Mouse (Mus musculus): ENCODE results near the gene Tial1. TPM values are rescaled to one million over a fixed set of nuclear protein-coding genes. Genes with fewer than 3 reads are reported as not detected.

Gene Tial1
- total and polyA plus RNA-seq, 3 experiments, result 42.7 to 126 TPM; not detected in 1

GRCm38 (mm10) chr7:128403988-128404387 lies 57.5 kb downstream of the Tial1 start:
- no peak overlapping the region for H3K9ac ChIP-seq (ENCODE audit: control insufficient read depth, low read depth, low read length, poor library complexity, severe bottlenecking)
- H3K4me1 ChIP-seq (ENCODE audit: control insufficient read depth in 1 of 2, insufficient read depth in 2 of 2, low read length in 2 of 2), result peaks cover 9 to 26% of the 10 kb centered on the region in 2 experiments
- no peaks in the 10 kb centered on the region for H3K9me3 ChIP-seq (replicated peaks; ENCODE audit: insufficient read depth, low read length)
- no peak for DNase-seq (ENCODE audit: low read depth, low spot score)
- H3K79me2 ChIP-seq (ENCODE audit: control insufficient read depth, insufficient read depth, low read length, poor library complexity), result no peaks in the 10 kb centered on the region
- no peak for TF ChIP-seq UBTF (IDR thresholded peaks at IDR 0.05; ENCODE audit: borderline replicate concordance, insufficient read depth, low read depth, low read length)
- TF ChIP-seq TAL1 (IDR thresholded peaks at IDR 0.05; ENCODE audit: low read length), result no peak
- no peak for TF ChIP-seq TCF12 (IDR thresholded peaks at IDR 0.05; ENCODE audit: low read depth, low read length)
- TF ChIP-seq USF1 (IDR thresholded peaks at IDR 0.05; ENCODE audit: low read depth, low read length), result no peak
- TF ChIP-seq POLR2AphosphoS5 (IDR thresholded peaks at IDR 0.05; ENCODE audit: borderline replicate concordance, low read depth, low read length), result no peak
- peaks cover 0 to 27% of the 10 kb centered on the region in 2 experiments; a peak in 3 of 4 replicates for H3K36me3 ChIP-seq (ENCODE audit: control insufficient read depth in 1 of 2, insufficient read depth in 2 of 2, low read length in 2 of 2)
- no peak overlapping the region for H3K4me3 ChIP-seq (ENCODE audit: control insufficient read depth in 1 of 2, insufficient read depth in 1 of 2, low read depth in 2 of 2, low read length in 2 of 2)
- no peaks in the 10 kb centered on the region for H3K27me3 ChIP-seq (ENCODE audit: control insufficient read depth in 1 of 2, insufficient read depth in 2 of 2, low read length in 2 of 2)
- H3K27ac ChIP-seq (ENCODE audit: control insufficient read depth, low read depth, low read length), result no peak overlapping the region

- no peaks in the 10 kb centered on the region for H3K79me2 ChIP-seq (ENCODE audit: control insufficient read depth, insufficient read depth, low read length, poor library complexity)
- no peaks in the 10 kb centered on the region for H3K27me3 ChIP-seq (ENCODE audit: control insufficient read depth in 1 of 2, insufficient read depth in 2 of 2, low read length in 2 of 2)
- peaks cover 0 to 28% of the 10 kb centered on the region in 2 experiments; a peak in 3 of 4 replicates for H3K36me3 ChIP-seq (ENCODE audit: control insufficient read depth in 1 of 2, insufficient read depth in 2 of 2, low read length in 2 of 2)
- H3K4me1 ChIP-seq (ENCODE audit: control insufficient read depth in 1 of 2, insufficient read depth in 2 of 2, low read length in 2 of 2), result peaks cover 10 to 29% of the 10 kb centered on the region in 2 experiments
- H3K4me3 ChIP-seq (ENCODE audit: control insufficient read depth in 1 of 2, insufficient read depth in 1 of 2, low read depth in 2 of 2, low read length in 2 of 2), result no peak overlapping the region
- DNase-seq (ENCODE audit: low read depth, low spot score), result no peak
- TF ChIP-seq ELF1 (IDR thresholded peaks at IDR 0.05; ENCODE audit: low read depth, low read length) (no peak), KAT2A (conservative IDR thresholded peaks at IDR 0.05; ENCODE audit: low read depth, low read length) (no peak), NELFE (IDR thresholded peaks at IDR 0.05; ENCODE audit: low read depth, low read length) (no peak), GABPA (IDR thresholded peaks at IDR 0.05; ENCODE audit: low read depth, low read length) (no peak), GATA1 (IDR thresholded peaks at IDR 0.05; ENCODE audit: low read depth, low read length) (no peak), POLR2A (IDR thresholded peaks at IDR 0.05; ENCODE audit: control insufficient read depth in 1 of 2, insufficient read depth in 1 of 2, low read depth in 1 of 2, low read length in 2 of 2, poor library complexity in 1 of 2) (no peak), EP300 (IDR thresholded peaks at IDR 0.05; ENCODE audit: low read depth in 1 of 2, low read length in 2 of 2) (no peak), CHD1 (IDR thresholded peaks at IDR 0.05; ENCODE audit: low read depth, low read length) (no peak), ETS1 (IDR thresholded peaks at IDR 0.05; ENCODE audit: low read depth, low read length) (no peak), SMC3 (IDR thresholded peaks at IDR 0.05; ENCODE audit: low read depth, low read length) (no peak), TAL1 (IDR thresholded peaks at IDR 0.05; ENCODE audit: low read length) (no peak), USF1 (IDR thresholded peaks at IDR 0.05; ENCODE audit: low read depth, low read length) (no peak), SIN3A (IDR thresholded peaks at IDR 0.05; ENCODE audit: low read length) (no peak)
- H3K9me3 ChIP-seq (replicated peaks; ENCODE audit: insufficient read depth, low read length), result no peaks in the 10 kb centered on the region
- H3K27ac ChIP-seq (ENCODE audit: control insufficient read depth, low read depth, low read length), result 0 out of 2 replicates have a peak overlapping the region, but pooled peaks have one; percentile 24
- H3K9ac ChIP-seq (ENCODE audit: control insufficient read depth, low read depth, low read length, poor library complexity, severe bottlenecking), result no peak overlapping the region
Observed at GRCm38 (mm10) chr7:128403586-128403985, 57.9 kb downstream of the Tial1 start.
